Mouse (Mus musculus) left cerebral cortex, postnatal 4 days (tissue): ENCODE measurements around the gene Nfat5. TPM values are rescaled to one million over a fixed set of nuclear protein-coding genes. Genes with fewer than 3 reads are reported as not detected.

Source experiments
- DNase-seq: peaks from one replicate; pipeline ENCODE4 v3.0.0-alpha.2; 2022
- intact Hi-C: fragments of 180-260 bp; cut with DNase I; formaldehyde crosslinking; loops from one replicate; pipeline ENCODE4 v1.15.1; 2025
- total RNA-seq, 2 experiments: library from RNA; stranded (reverse); gene quantifications; 2 replicates each; pipeline ENCODE4 v1.2.3; 2021

Nfat5 gene
- total RNA-seq: 10 to 100 TPM; 38.6 to 40.6 TPM

GRCm38 (mm10) chr8:107292928-107293601, at the start of gene Nfat5:
TSS of gene Nfat5 (plus strand) at chr8:107293470.
- intact Hi-C loops: loop anchor here (10.0 kb wide), 1 partner anchor 178 kb away; no protein-coding TSS in a partner anchor
- DNase-seq: peak; percentile 92

GRCm38 (mm10) chr8:107244218-107244617, 49.1 kb upstream of the Nfat5 start:
- intact Hi-C loops: no loop called here
- no peak for DNase-seq

- intact Hi-C loops: no loop called here
- DNase-seq: no peak
These were observed 44.8 kb upstream of the Nfat5 start for GRCm38 (mm10) chr8:107248456-107248855.

GRCm38 (mm10) chr8:107251481-107252104, 41.7 kb upstream of the Nfat5 start:
- intact Hi-C loops: no loop called here
- no peak for DNase-seq

- intact Hi-C loops: no loop called here
- no peak for DNase-seq
These were observed 40.1 kb upstream of the Nfat5 start for GRCm38 (mm10) chr8:107253121-107253520.

- intact Hi-C loops: no loop called here
- no peak for DNase-seq
These were observed 38.9 kb upstream of the Nfat5 start for GRCm38 (mm10) chr8:107254403-107254802.

GRCm38 (mm10) chr8:107254951-107255457, 38.3 kb upstream of the Nfat5 start:
- intact Hi-C loops: no loop called here

GRCm38 (mm10) chr8:107257223-107257622, 36.0 kb upstream of the Nfat5 start:
- no peak for DNase-seq
- intact Hi-C loops: no loop called here

More at GRCm38 (mm10) chr8:107254951-107255457, 38.3 kb upstream of the Nfat5 start:
- no peak for DNase-seq

GRCm38 (mm10) chr8:107260120-107260519, 33.1 kb upstream of the Nfat5 start:
- DNase-seq: no peak
- intact Hi-C loops: no loop called here

- DNase-seq: no peak
- intact Hi-C loops: no loop called here
These were observed 32.1 kb upstream of the Nfat5 start for GRCm38 (mm10) chr8:107261172-107261571.

GRCm38 (mm10) chr8:107262046-107262705, 31.1 kb upstream of the Nfat5 start:
- DNase-seq: no peak
- intact Hi-C loops: no loop called here

- intact Hi-C loops: no loop called here
- DNase-seq: peak; percentile 54
These were observed 27.5 kb upstream of the Nfat5 start for GRCm38 (mm10) chr8:107265811-107266210.

- intact Hi-C loops: no loop called here
- no peak for DNase-seq
These were observed 24.8 kb upstream of the Nfat5 start for GRCm38 (mm10) chr8:107268501-107268900.

GRCm38 (mm10) chr8:107269191-107269590, 24.1 kb upstream of the Nfat5 start:
- intact Hi-C loops: no loop called here
- no peak for DNase-seq

- no peak for DNase-seq
- intact Hi-C loops: no loop called here
These were observed 23.6 kb upstream of the Nfat5 start for GRCm38 (mm10) chr8:107269617-107270139.

GRCm38 (mm10) chr8:107270287-107270686, 23.0 kb upstream of the Nfat5 start:
- no peak for DNase-seq
- intact Hi-C loops: no loop called here

GRCm38 (mm10) chr8:107270751-107271150, 22.5 kb upstream of the Nfat5 start:
- intact Hi-C loops: no loop called here
- DNase-seq: peak; percentile 66

- DNase-seq: no peak
- intact Hi-C loops: no loop called here
These were observed 15.9 kb upstream of the Nfat5 start for GRCm38 (mm10) chr8:107277323-107277883.

GRCm38 (mm10) chr8:107278571-107278970, 14.7 kb upstream of the Nfat5 start:
- no peak for DNase-seq
- intact Hi-C loops: no loop called here

GRCm38 (mm10) chr8:107286686-107287085, 6.6 kb upstream of the Nfat5 start:
- no peak for DNase-seq
- intact Hi-C loops: no loop called here

- intact Hi-C loops: no loop called here
- no peak for DNase-seq
These were observed 5.7 kb upstream of the Nfat5 start for GRCm38 (mm10) chr8:107287522-107287921.
